Mouse (Mus musculus): ENCODE results near the gene Dio1.

- TF ChIP-seq CTCF (IDR thresholded peaks at IDR 0.05; ENCODE audit: insufficient read depth, low read length) (no peak), POLR2A (IDR thresholded peaks at IDR 0.05; ENCODE audit: borderline replicate concordance, extremely low read depth, low read depth, low read length) (no peak)
These were observed 54.4 kb downstream of the Dio1 start for GRCm38 (mm10) chr4:107252522-107252921.
